Mouse (Mus musculus): Measurements from ENCODE around the gene Atp2a3. TPM values are rescaled to one million over a fixed set of nuclear protein-coding genes. Genes with fewer than 3 reads are reported as not detected.

Gene Atp2a3
- total and polyA plus RNA-seq, 2 experiments = 0.46 to 2.8 TPM

DNA sequence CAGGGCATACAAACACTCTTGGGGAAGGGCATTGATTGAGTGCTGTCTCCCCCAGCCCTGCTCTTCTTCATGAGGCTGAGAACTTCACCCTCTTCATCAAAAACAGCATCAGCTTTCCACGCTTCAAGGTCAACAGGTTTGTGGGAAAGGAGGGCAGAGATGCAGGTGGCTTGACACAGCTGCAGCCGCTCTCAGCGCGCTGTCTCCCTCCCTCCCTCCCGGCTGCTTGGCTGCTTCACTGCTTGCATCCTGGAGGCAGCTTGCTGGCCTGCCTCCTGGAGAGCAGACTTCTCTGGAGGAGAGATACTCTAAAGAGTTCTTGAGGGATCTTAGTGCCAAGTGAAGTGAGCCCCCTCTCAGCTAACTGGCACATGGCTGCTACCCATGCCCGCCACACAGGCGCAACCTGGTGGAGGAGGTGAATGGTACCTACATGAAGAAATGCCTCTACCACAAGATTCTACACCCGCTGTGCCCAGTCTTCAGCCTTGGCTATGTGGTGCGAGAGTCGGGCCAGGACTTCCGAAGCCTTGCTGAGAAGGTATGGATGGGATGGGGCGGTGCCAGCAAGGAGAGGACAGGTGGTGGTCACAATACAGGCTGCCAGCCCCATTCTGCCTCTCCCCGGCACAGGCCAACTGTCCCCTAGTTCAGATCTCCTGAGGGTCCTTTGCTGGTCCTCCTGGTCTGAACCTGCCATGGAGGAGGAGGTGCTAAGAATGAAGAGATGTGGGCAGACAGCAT lies 48.7 kb downstream of the Atp2a3 start:
- DNase-seq (ENCODE audit: extremely low read depth, low read depth, low spot score) = no peak
- 69% methylated on average over 13 of the region's 13 CpGs for WGBS
- H3K4me3 ChIP-seq (ENCODE audit: insufficient read depth, low read depth, low read length) = no peak overlapping the region
- TF ChIP-seq CTCF (IDR thresholded peaks at IDR 0.05; ENCODE audit: low read depth, low read length) = no peak
- TF ChIP-seq POLR2A (IDR thresholded peaks at IDR 0.05; ENCODE audit: extremely low read depth, insufficient read depth, low read length) = no peak
- no peaks in the 10 kb centered on the region for H3K4me1 ChIP-seq (ENCODE audit: control insufficient read depth, insufficient read depth, low read length)
- no peaks in the 10 kb centered on the region for H3K27me3 ChIP-seq (ENCODE audit: control insufficient read depth, insufficient read depth, low read length)
- no peaks in the 10 kb centered on the region for H3K79me2 ChIP-seq (ENCODE audit: control insufficient read depth, insufficient read depth, low read length)
- H3K36me3 ChIP-seq (ENCODE audit: control insufficient read depth, insufficient read depth, low read length) = no peaks in the 10 kb centered on the region
- H3K27ac ChIP-seq (replicated peaks; ENCODE audit: insufficient read depth, low read depth, low read length) = no peak overlapping the region
- H3K9ac ChIP-seq (ENCODE audit: low read depth, low read length) = no peak overlapping the region

DNA sequence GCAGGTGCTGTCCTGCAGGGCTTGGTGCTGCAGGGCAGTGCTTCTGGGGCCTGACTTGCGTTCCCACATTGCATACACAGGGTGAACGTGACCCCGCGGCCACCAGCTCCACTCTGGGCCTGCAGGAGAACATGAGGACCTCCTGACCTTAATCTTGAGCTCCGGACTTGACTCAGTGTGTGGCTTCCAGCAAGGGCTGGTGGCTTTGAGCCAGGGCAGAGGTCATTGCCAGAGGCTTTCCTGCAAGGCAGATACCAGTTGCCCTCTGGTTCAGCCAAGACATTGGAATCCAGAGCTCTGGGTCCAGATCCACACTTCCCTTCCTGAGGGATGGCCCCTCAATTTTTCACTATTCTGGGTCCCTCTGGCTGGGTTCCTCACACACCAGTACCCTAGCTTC lies 53.0 kb downstream of the Atp2a3 start:
- no peaks in the 10 kb centered on the region for H3K36me3 ChIP-seq (ENCODE audit: control insufficient read depth, insufficient read depth, low read length)
- peak; percentile 24 for DNase-seq (ENCODE audit: extremely low read depth, low read depth, low spot score)
- no peaks in the 10 kb centered on the region for H3K79me2 ChIP-seq (ENCODE audit: control insufficient read depth, insufficient read depth, low read length)
- WGBS = 55% methylated on average over 5 of the region's 5 CpGs
- no peak overlapping the region for H3K9ac ChIP-seq (ENCODE audit: low read depth, low read length)
- TF ChIP-seq CTCF (IDR thresholded peaks at IDR 0.05; ENCODE audit: low read depth, low read length) (no peak), POLR2A (IDR thresholded peaks at IDR 0.05; ENCODE audit: extremely low read depth, insufficient read depth, low read length) (no peak)
- H3K4me3 ChIP-seq (ENCODE audit: insufficient read depth, low read depth, low read length) = no peak overlapping the region
- H3K4me1 ChIP-seq (ENCODE audit: control insufficient read depth, insufficient read depth, low read length) = no peaks in the 10 kb centered on the region
- H3K27ac ChIP-seq (replicated peaks; ENCODE audit: insufficient read depth, low read depth, low read length) = no peak overlapping the region
- H3K27me3 ChIP-seq (ENCODE audit: control insufficient read depth, insufficient read depth, low read length) = no peaks in the 10 kb centered on the region

DNA sequence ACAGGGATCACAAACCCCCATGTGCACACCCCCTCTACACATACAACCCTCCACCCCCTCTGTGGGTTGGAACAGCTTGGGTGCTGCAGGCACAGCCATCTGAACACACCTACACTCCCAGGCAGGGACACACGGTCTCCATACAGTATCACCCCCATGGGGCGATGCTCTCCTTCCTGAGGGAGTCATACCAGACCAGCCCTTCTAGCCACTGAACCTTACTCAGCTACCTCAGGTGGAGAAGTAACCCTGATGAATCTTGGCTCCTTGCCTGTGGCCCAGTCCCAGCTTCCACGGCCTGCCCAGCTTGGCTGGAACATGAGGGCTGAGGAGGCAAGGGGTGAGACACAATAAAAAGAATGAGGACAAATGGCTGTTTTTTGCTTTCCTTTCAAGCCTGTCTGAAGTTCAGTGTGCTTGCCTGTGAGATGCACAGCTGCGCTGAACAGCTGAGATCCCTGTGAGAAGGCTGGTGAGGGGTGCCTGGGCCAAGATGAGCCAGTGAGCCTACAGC lies 53.9 kb downstream of the Atp2a3 start:
- H3K9ac ChIP-seq (ENCODE audit: low read depth, low read length) = no peak overlapping the region
- TF ChIP-seq CTCF (IDR thresholded peaks at IDR 0.05; ENCODE audit: low read depth, low read length) = no peak
- TF ChIP-seq POLR2A (IDR thresholded peaks at IDR 0.05; ENCODE audit: extremely low read depth, insufficient read depth, low read length) = no peak
- no peaks in the 10 kb centered on the region for H3K36me3 ChIP-seq (ENCODE audit: control insufficient read depth, insufficient read depth, low read length)
- H3K79me2 ChIP-seq (ENCODE audit: control insufficient read depth, insufficient read depth, low read length) = no peaks in the 10 kb centered on the region
- H3K4me3 ChIP-seq (ENCODE audit: insufficient read depth, low read depth, low read length) = no peak overlapping the region
- WGBS = 79% methylated on average over 4 of the region's 4 CpGs
- 0 out of 2 replicates have a peak, but pooled peaks cover 5% of the 10 kb centered on the region for H3K4me1 ChIP-seq (ENCODE audit: control insufficient read depth, insufficient read depth, low read length)
- no peak overlapping the region for H3K27ac ChIP-seq (replicated peaks; ENCODE audit: insufficient read depth, low read depth, low read length)
- peak; percentile 10 for DNase-seq (ENCODE audit: extremely low read depth, low read depth, low spot score)
- peaks cover 6% of the 10 kb centered on the region for H3K27me3 ChIP-seq (ENCODE audit: control insufficient read depth, insufficient read depth, low read length)

DNA sequence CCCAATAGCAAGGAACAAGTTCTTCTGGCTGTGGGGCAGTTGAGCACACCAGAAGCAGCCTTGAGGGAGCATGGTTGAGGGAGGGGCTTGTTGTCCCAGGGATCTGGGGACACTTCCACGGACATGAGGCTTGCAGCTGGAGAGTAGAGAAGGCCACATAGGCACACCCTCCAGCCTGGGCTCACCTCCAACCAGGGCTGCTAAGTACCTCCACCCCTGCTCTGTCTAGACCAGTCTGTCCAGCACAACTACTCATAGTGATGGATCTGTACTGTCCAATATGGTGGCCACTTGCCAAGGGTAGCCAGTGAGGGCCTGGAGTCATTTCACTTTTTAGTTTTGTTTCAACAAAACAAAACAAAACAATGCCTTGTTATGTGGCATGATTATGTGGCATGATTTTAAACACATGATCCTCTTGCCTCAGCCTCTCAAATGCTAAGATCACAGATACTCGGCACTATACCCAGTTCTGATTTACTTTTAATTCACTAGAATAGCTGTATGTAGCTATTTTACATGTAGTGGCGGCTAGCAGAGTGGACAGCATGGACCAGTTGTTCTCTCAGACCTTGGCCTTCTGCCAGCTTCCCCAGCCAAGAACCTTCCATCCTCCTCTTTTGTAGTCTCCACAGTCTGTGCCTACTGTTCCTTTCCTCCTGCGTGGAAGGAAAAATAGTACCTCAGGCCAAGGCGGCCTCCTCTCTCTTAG lies 54.6 kb downstream of the Atp2a3 start:
- H3K4me3 ChIP-seq (ENCODE audit: insufficient read depth, low read depth, low read length) = no peak overlapping the region
- no peak for DNase-seq (ENCODE audit: extremely low read depth, low read depth, low spot score)
- peaks cover 6% of the 10 kb centered on the region for H3K27me3 ChIP-seq (ENCODE audit: control insufficient read depth, insufficient read depth, low read length)
- H3K27ac ChIP-seq (replicated peaks; ENCODE audit: insufficient read depth, low read depth, low read length) = no peak overlapping the region
- no peaks in the 10 kb centered on the region for H3K79me2 ChIP-seq (ENCODE audit: control insufficient read depth, insufficient read depth, low read length)
- TF ChIP-seq CTCF (IDR thresholded peaks at IDR 0.05; ENCODE audit: low read depth, low read length) = no peak
- TF ChIP-seq POLR2A (IDR thresholded peaks at IDR 0.05; ENCODE audit: extremely low read depth, insufficient read depth, low read length) = no peak
- H3K36me3 ChIP-seq (ENCODE audit: control insufficient read depth, insufficient read depth, low read length) = no peaks in the 10 kb centered on the region
- H3K4me1 ChIP-seq (ENCODE audit: control insufficient read depth, insufficient read depth, low read length) = 0 out of 2 replicates have a peak, but pooled peaks cover 5% of the 10 kb centered on the region
- WGBS = 83% methylated on average over 5 of the region's 5 CpGs
- H3K9ac ChIP-seq (ENCODE audit: low read depth, low read length) = no peak overlapping the region

DNA sequence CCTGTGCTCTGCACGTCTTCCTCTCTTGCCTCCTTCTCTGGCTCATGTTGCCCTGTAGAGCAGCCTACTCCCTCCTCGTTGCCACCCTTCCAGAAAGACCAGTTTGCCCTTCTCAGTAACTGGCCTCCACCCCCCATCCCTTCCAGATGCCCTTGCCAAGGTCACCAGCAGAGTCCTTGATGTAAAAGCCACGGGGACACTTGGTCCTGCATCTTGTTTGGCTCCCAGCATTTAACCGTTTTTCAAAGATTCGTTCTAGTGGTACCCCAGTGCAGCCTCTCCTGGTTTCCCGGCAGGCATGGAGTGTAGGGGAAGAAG lies 55.1 kb downstream of the Atp2a3 start:
- WGBS = 80% methylated on average over 6 of the region's 6 CpGs
- Histone ChIP-seq H3K79me2 (ENCODE audit: control insufficient read depth, insufficient read depth, low read length) (no peaks in the 10 kb centered on the region), H3K36me3 (ENCODE audit: control insufficient read depth, insufficient read depth, low read length) (no peaks in the 10 kb centered on the region), H3K4me1 (ENCODE audit: control insufficient read depth, insufficient read depth, low read length) (0 out of 2 replicates have a peak, but pooled peaks cover 5% of the 10 kb centered on the region), H3K4me3 (ENCODE audit: insufficient read depth, low read depth, low read length) (no peak overlapping the region), H3K9ac (ENCODE audit: low read depth, low read length) (no peak overlapping the region), H3K27me3 (ENCODE audit: control insufficient read depth, insufficient read depth, low read length) (peaks cover 6% of the 10 kb centered on the region), H3K27ac (replicated peaks; ENCODE audit: insufficient read depth, low read depth, low read length) (no peak overlapping the region)
- no peak for TF ChIP-seq POLR2A (IDR thresholded peaks at IDR 0.05; ENCODE audit: extremely low read depth, insufficient read depth, low read length)
- TF ChIP-seq CTCF (IDR thresholded peaks at IDR 0.05; ENCODE audit: low read depth, low read length) = no peak
- no peak for DNase-seq (ENCODE audit: extremely low read depth, low read depth, low spot score)

Measured in liver, adult 2 months (tissue).